Mouse (Mus musculus): ENCODE measurements around the gene Klf16. TPM values are rescaled to one million over a fixed set of nuclear protein-coding genes. Genes with fewer than 3 reads are reported as not detected.

Klf16 gene
- polyA plus RNA-seq, 1 experiment from 2014 or later, result 7.2 TPM

GRCm38 (mm10) chr10:80613821-80614220, 36.7 kb upstream of the Klf16 start:
- no peaks in the 10 kb centered on the region for H3K4me1 ChIP-seq (ENCODE audit: insufficient read depth, low read depth, low read length)
- H3K27me3 ChIP-seq (replicated peaks; ENCODE audit: insufficient read depth, low read length), result no peaks in the 10 kb centered on the region
- no peaks in the 10 kb centered on the region for H3K9me3 ChIP-seq (ENCODE audit: low read length)
- ATAC-seq (no peak), DNase-seq (ENCODE audit: low spot score) (no peak)
- H3K36me3 ChIP-seq (ENCODE audit: insufficient read depth, low read length), result peaks cover 7% of the 10 kb centered on the region; the same call in 1 of the 2 replicates
- no peak overlapping the region for H3K4me2 ChIP-seq (replicated peaks; ENCODE audit: low read depth, low read length)
- H3K27ac ChIP-seq (ENCODE audit: low read length), result no peak overlapping the region
- no peak overlapping the region for H3K9ac ChIP-seq (replicated peaks; ENCODE audit: low read depth)
- TF ChIP-seq EP300 (IDR thresholded peaks at IDR 0.05), result no peak
- 0 out of 2 replicates have a peak, but pooled peaks have one; percentile 8 for TF ChIP-seq CTCF (IDR thresholded peaks at IDR 0.05)
- no peak overlapping the region for H3K4me3 ChIP-seq (ENCODE audit: low read depth, low read length)
- 79% methylated on average over 3 of the region's 3 CpGs for WGBS

- no peak overlapping the region for H3K4me2 ChIP-seq (replicated peaks; ENCODE audit: low read depth, low read length)
- DNase-seq (ENCODE audit: low spot score) (no peak), ATAC-seq (no peak)
- no peak overlapping the region for H3K27ac ChIP-seq (ENCODE audit: low read length)
- H3K27me3 ChIP-seq (replicated peaks; ENCODE audit: insufficient read depth, low read length), result no peaks in the 10 kb centered on the region
- H3K9ac ChIP-seq (replicated peaks; ENCODE audit: low read depth), result no peak overlapping the region
- H3K36me3 ChIP-seq (ENCODE audit: insufficient read depth, low read length), result peaks cover 7% of the 10 kb centered on the region; the same call in 1 of the 2 replicates
- WGBS, result 92% methylated on average over 3 of the region's 3 CpGs
- H3K4me1 ChIP-seq (ENCODE audit: insufficient read depth, low read depth, low read length), result no peaks in the 10 kb centered on the region
- H3K4me3 ChIP-seq (ENCODE audit: low read depth, low read length), result no peak overlapping the region
- no peaks in the 10 kb centered on the region for H3K9me3 ChIP-seq (ENCODE audit: low read length)
- TF ChIP-seq EP300 (IDR thresholded peaks at IDR 0.05), result no peak
- no peak for TF ChIP-seq CTCF (IDR thresholded peaks at IDR 0.05)
Observed at GRCm38 (mm10) chr10:80611905-80612304, 34.8 kb upstream of the Klf16 start.

DNA sequence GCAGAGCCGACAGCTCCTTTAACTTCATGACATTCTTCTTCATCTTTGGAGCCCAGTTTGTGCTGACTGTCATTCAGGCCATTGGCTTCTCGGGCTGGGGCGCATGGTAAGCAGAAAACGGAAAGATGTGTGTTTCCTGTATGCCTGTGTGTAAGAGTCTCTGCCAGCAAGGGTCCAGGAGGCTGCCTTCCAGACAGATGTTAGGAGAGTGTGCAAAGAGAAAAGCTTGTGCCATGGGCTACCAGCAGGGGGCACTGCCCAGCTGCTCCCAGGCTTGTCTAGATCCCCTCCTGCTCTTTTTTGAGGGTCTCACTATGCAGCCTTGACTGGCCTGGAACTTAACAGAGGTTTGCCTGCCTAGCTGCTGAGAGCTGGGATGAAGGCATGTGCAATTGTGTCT, 33.9 kb upstream of the Klf16 start:
- no peaks in the 10 kb centered on the region for H3K27me3 ChIP-seq (replicated peaks; ENCODE audit: insufficient read depth, low read length)
- no peaks in the 10 kb centered on the region for H3K9me3 ChIP-seq (ENCODE audit: low read length)
- H3K4me2 ChIP-seq (replicated peaks; ENCODE audit: low read depth, low read length), result no peak overlapping the region
- DNase-seq (ENCODE audit: low spot score) (peak; percentile 69), ATAC-seq (peak; percentile 50; the same call in 1 of the 2 replicates)
- no peak overlapping the region for H3K27ac ChIP-seq (ENCODE audit: low read length)
- TF ChIP-seq CTCF (IDR thresholded peaks at IDR 0.05) (peak; percentile 86), EP300 (IDR thresholded peaks at IDR 0.05) (no peak)
- H3K4me1 ChIP-seq (ENCODE audit: insufficient read depth, low read depth, low read length), result no peaks in the 10 kb centered on the region
- peaks cover 13% of the 10 kb centered on the region; the same call in 1 of the 2 replicates for H3K36me3 ChIP-seq (ENCODE audit: insufficient read depth, low read length)
- H3K9ac ChIP-seq (replicated peaks; ENCODE audit: low read depth), result no peak overlapping the region
- H3K4me3 ChIP-seq (ENCODE audit: low read depth, low read length), result no peak overlapping the region
- WGBS, result 56% methylated on average over 4 of the region's 4 CpGs

DNA sequence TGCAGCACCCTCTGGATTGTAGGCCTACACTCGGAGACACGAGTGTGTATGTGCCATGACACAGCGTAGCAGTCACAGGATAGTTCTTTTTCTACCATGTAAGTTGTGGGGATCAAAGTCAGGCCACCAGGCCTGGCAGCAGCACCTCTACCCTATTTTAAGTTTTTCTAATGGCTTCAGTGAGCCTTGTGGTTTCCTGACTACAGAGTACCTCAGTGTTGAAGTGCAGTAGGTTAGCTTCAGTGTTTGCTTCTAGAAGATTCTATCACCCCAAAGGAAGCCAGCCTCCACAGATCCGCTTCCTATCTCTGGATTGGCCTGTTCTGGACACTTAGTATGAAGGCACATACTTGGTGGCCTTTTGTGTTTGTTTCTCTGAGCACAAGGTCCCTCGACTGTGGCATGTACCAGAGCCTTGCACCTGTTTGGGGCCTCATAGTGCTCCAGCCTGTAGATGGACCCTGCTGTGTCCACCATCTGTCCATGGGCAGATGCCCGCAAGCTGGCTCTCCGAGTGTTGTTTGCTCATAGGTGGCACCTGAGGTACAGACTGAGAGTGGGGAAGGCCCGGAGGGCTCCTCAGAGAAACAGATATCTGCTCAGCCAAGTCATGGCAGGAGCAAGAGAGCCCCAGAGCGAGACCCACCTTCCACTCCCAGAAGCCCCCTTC, 33.1 kb upstream of the Klf16 start:
- Histone ChIP-seq H3K4me3 (ENCODE audit: low read depth, low read length) (no peak overlapping the region), H3K9ac (replicated peaks; ENCODE audit: low read depth) (no peak overlapping the region), H3K27ac (ENCODE audit: low read length) (no peak overlapping the region), H3K4me1 (ENCODE audit: insufficient read depth, low read depth, low read length) (no peaks in the 10 kb centered on the region), H3K9me3 (ENCODE audit: low read length) (no peaks in the 10 kb centered on the region), H3K27me3 (replicated peaks; ENCODE audit: insufficient read depth, low read length) (no peaks in the 10 kb centered on the region), H3K4me2 (replicated peaks; ENCODE audit: low read depth, low read length) (no peak overlapping the region), H3K36me3 (ENCODE audit: insufficient read depth, low read length) (peaks cover 13% of the 10 kb centered on the region; the same call in 1 of the 2 replicates)
- ATAC-seq (no peak), DNase-seq (ENCODE audit: low spot score) (no peak)
- WGBS, result 90% methylated on average over 9 of the region's 9 CpGs
- TF ChIP-seq EP300 (IDR thresholded peaks at IDR 0.05) (no peak), CTCF (IDR thresholded peaks at IDR 0.05) (no peak)

DNA sequence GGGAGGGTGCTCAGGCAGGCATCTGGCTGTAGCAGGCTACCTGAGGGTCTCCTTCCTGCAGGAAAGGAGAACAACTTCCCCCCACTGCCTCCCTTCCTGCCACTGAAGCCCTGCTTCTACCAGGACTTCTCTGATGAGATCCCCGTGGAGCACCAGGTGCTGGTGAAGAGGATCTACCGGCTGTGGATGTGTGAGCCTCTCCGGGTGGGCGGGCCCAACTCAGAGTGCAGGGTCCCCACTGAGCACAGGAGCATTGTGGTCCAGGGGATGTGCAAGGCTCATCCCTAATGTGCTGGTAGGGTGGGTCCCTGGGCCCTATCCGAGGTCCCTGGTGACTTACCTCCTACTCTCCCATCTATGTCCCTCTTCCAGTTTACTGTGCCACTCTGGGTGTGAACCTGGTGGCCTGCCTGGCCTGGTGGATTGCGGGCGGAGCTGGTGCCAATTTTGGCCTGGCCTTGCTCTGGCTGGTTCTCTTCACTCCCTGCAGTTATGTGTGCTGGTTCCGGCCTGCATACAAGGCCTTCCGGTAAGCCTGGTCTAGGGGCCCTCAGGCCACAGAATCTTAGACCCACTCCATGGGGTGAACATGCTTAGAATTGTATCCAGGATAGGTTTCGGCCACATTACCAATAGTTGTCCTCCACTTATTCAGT, 32.3 kb upstream of the Klf16 start:
- Histone ChIP-seq H3K4me1 (ENCODE audit: insufficient read depth, low read depth, low read length) (no peaks in the 10 kb centered on the region), H3K4me2 (replicated peaks; ENCODE audit: low read depth, low read length) (no peak overlapping the region), H3K27ac (ENCODE audit: low read length) (no peak overlapping the region), H3K9me3 (ENCODE audit: low read length) (no peaks in the 10 kb centered on the region), H3K27me3 (replicated peaks; ENCODE audit: insufficient read depth, low read length) (no peaks in the 10 kb centered on the region), H3K36me3 (ENCODE audit: insufficient read depth, low read length) (peaks cover 6% of the 10 kb centered on the region; the same call in 1 of the 2 replicates), H3K4me3 (ENCODE audit: low read depth, low read length) (no peak overlapping the region), H3K9ac (replicated peaks; ENCODE audit: low read depth) (no peak overlapping the region)
- DNase-seq (ENCODE audit: low spot score) (no peak), ATAC-seq (no peak)
- 88% methylated on average over 10 of the region's 10 CpGs for WGBS
- TF ChIP-seq CTCF (IDR thresholded peaks at IDR 0.05) (no peak), EP300 (IDR thresholded peaks at IDR 0.05) (no peak)

- H3K4me1 ChIP-seq (ENCODE audit: insufficient read depth, low read depth, low read length), result peaks cover 6% of the 10 kb centered on the region; the same call in 1 of the 2 replicates
- H3K27ac ChIP-seq (ENCODE audit: low read length), result no peak overlapping the region
- H3K9ac ChIP-seq (replicated peaks; ENCODE audit: low read depth), result no peak overlapping the region
- H3K27me3 ChIP-seq (replicated peaks; ENCODE audit: insufficient read depth, low read length), result no peaks in the 10 kb centered on the region
- no peak for TF ChIP-seq CTCF (IDR thresholded peaks at IDR 0.05)
- TF ChIP-seq EP300 (IDR thresholded peaks at IDR 0.05), result no peak
- no peak overlapping the region for H3K4me2 ChIP-seq (replicated peaks; ENCODE audit: low read depth, low read length)
- H3K36me3 ChIP-seq (ENCODE audit: insufficient read depth, low read length), result peaks cover 6% of the 10 kb centered on the region; the same call in 1 of the 2 replicates
- ATAC-seq, result no peak
- WGBS, result 90% methylated on average over 3 of the region's 3 CpGs
- H3K9me3 ChIP-seq (ENCODE audit: low read length), result no peaks in the 10 kb centered on the region
- no peak for DNase-seq (ENCODE audit: low spot score)
- no peak overlapping the region for H3K4me3 ChIP-seq (ENCODE audit: low read depth, low read length)
Observed at GRCm38 (mm10) chr10:80608435-80608834, 31.3 kb upstream of the Klf16 start.

Data from lung, postnatal 0 days (tissue).